Mouse (Mus musculus) macrophage (primary cell): ENCODE measurements around the gene Pgbd5. TPM values are rescaled to one million over a fixed set of nuclear protein-coding genes. Genes with fewer than 3 reads are reported as not detected.

Source experiments
- H3K27ac ChIP-seq: fragments of 350-480 bp; formaldehyde crosslinking; 2 replicates; pipeline ENCODE4 v1.9.0; 2021
- H3K36me3 ChIP-seq: fragments of 350-480 bp; formaldehyde crosslinking; 2 replicates; pipeline ENCODE4 v1.9.0; 2021; ENCODE audit errors: inconsistent target
- H3K4me3 ChIP-seq: fragments of 350-480 bp; formaldehyde crosslinking; 2 replicates; pipeline ENCODE4 v1.9.0; 2021; ENCODE audit errors: inconsistent target
- H3K79me2 ChIP-seq: fragments of 350-480 bp; formaldehyde crosslinking; 2 replicates; pipeline ENCODE4 v1.9.0; 2021; ENCODE audit errors: inconsistent target
- WGBS: methylation state at CpG from one replicate; pipeline ENCODE4 v1.1.7; 2026; ENCODE audit warnings: inconsistent platforms; ENCODE audit not compliant: missing documents; 5-methylcytosine and 5-hydroxymethylcytosine counted together
- polyA plus RNA-seq: library from polyadenylated mRNA; stranded (reverse); fragments of 250-400 nt; gene quantifications from 3 replicates; pipeline ENCODE4 v1.2.4, GENCODE M21; 2018; ENCODE audit warnings: inconsistent platforms

Gene Pgbd5
- polyA plus RNA-seq, 1 experiment from 2014 or later = 0.39 TPM

- Histone ChIP-seq H3K79me2 (no peaks in the 10 kb centered on the region), H3K36me3 (no peaks in the 10 kb centered on the region), H3K4me3 (no peak overlapping the region), H3K27ac (no peak overlapping the region)
- WGBS = 88% methylated on average over 7 of the region's 7 CpGs
Observed at GRCm38 (mm10) chr8:124391191-124391590, 48.3 kb downstream of the Pgbd5 start.

- no peaks in the 10 kb centered on the region for H3K36me3 ChIP-seq
- 89% methylated on average over 11 of the region's 11 CpGs for WGBS
- no peak overlapping the region for H3K27ac ChIP-seq
- H3K4me3 ChIP-seq = no peak overlapping the region
- H3K79me2 ChIP-seq = no peaks in the 10 kb centered on the region
Observed at GRCm38 (mm10) chr8:124389495-124389894, 50.0 kb downstream of the Pgbd5 start.

GRCm38 (mm10) chr8:124386225-124386899, 53.1 kb downstream of the Pgbd5 start:
- H3K36me3 ChIP-seq = no peaks in the 10 kb centered on the region
- no peaks in the 10 kb centered on the region for H3K79me2 ChIP-seq
- H3K27ac ChIP-seq = no peak overlapping the region
- no peak overlapping the region for H3K4me3 ChIP-seq
- 77% methylated on average over 23 of the region's 23 CpGs for WGBS

GRCm38 (mm10) chr8:124384336-124384735, 55.1 kb downstream of the Pgbd5 start:
- H3K27ac ChIP-seq = no peak overlapping the region
- 91% methylated on average over 19 of the region's 19 CpGs for WGBS

GRCm38 (mm10) chr8:124382235-124382634, 57.2 kb downstream of the Pgbd5 start:
- no peak overlapping the region for H3K4me3 ChIP-seq
- whole genome bisulfite sequencing = 77% methylated on average over 10 of the region's 10 CpGs

More at GRCm38 (mm10) chr8:124384336-124384735, 55.1 kb downstream of the Pgbd5 start:
- Histone ChIP-seq H3K36me3 (no peaks in the 10 kb centered on the region), H3K4me3 (no peak overlapping the region), H3K79me2 (no peaks in the 10 kb centered on the region)

GRCm38 (mm10) chr8:124379289-124379688, 60.2 kb downstream of the Pgbd5 start:
- no peak overlapping the region for H3K4me3 ChIP-seq
- H3K27ac ChIP-seq = no peak overlapping the region
- no peaks in the 10 kb centered on the region for H3K36me3 ChIP-seq
- WGBS = 82% methylated on average over 6 of the region's 6 CpGs
- no peaks in the 10 kb centered on the region for H3K79me2 ChIP-seq

More at GRCm38 (mm10) chr8:124382235-124382634, 57.2 kb downstream of the Pgbd5 start:
- no peaks in the 10 kb centered on the region for H3K36me3 ChIP-seq
- H3K27ac ChIP-seq = no peak overlapping the region
- H3K79me2 ChIP-seq = no peaks in the 10 kb centered on the region

GRCm38 (mm10) chr8:124376406-124376805, 63.1 kb downstream of the Pgbd5 start:
- no peak overlapping the region for H3K27ac ChIP-seq
- H3K36me3 ChIP-seq = no peaks in the 10 kb centered on the region
- H3K79me2 ChIP-seq = no peaks in the 10 kb centered on the region
- no peak overlapping the region for H3K4me3 ChIP-seq
- WGBS = 91% methylated on average over 12 of the region's 12 CpGs

GRCm38 (mm10) chr8:124375727-124376126, 63.7 kb downstream of the Pgbd5 start:
- H3K4me3 ChIP-seq = no peak overlapping the region
- H3K27ac ChIP-seq = no peak overlapping the region
- WGBS = 46% methylated on average over 8 of the region's 9 CpGs
- H3K79me2 ChIP-seq = no peaks in the 10 kb centered on the region
- H3K36me3 ChIP-seq = no peaks in the 10 kb centered on the region

GRCm38 (mm10) chr8:124375168-124375567, 64.3 kb downstream of the Pgbd5 start:
- Histone ChIP-seq H3K27ac (no peak overlapping the region), H3K4me3 (no peak overlapping the region)
- 66% methylated on average over 6 of the region's 6 CpGs for WGBS

GRCm38 (mm10) chr8:124373753-124374152, 65.7 kb downstream of the Pgbd5 start:
- H3K79me2 ChIP-seq = no peaks in the 10 kb centered on the region
- no peak overlapping the region for H3K4me3 ChIP-seq
- no peaks in the 10 kb centered on the region for H3K36me3 ChIP-seq
- 98% methylated on average over 5 of the region's 5 CpGs for WGBS
- H3K27ac ChIP-seq = no peak overlapping the region

More at GRCm38 (mm10) chr8:124375168-124375567, 64.3 kb downstream of the Pgbd5 start:
- Histone ChIP-seq H3K79me2 (no peaks in the 10 kb centered on the region), H3K36me3 (no peaks in the 10 kb centered on the region)

- 86% methylated on average over 16 of the region's 23 CpGs for WGBS
- H3K4me3 ChIP-seq = no peak overlapping the region
- no peak overlapping the region for H3K27ac ChIP-seq
- H3K79me2 ChIP-seq = no peaks in the 10 kb centered on the region
- no peaks in the 10 kb centered on the region for H3K36me3 ChIP-seq
Observed at GRCm38 (mm10) chr8:124371410-124372123, 67.9 kb downstream of the Pgbd5 start.

- Histone ChIP-seq H3K36me3 (no peaks in the 10 kb centered on the region), H3K4me3 (no peak overlapping the region), H3K27ac (no peak overlapping the region), H3K79me2 (no peaks in the 10 kb centered on the region)
- 81% methylated on average over 17 of the region's 17 CpGs for WGBS
Observed at GRCm38 (mm10) chr8:124370422-124371183, 68.9 kb downstream of the Pgbd5 start.

GRCm38 (mm10) chr8:124368213-124368612, 71.2 kb downstream of the Pgbd5 start:
- no peak overlapping the region for H3K4me3 ChIP-seq
- no peaks in the 10 kb centered on the region for H3K79me2 ChIP-seq
- no peaks in the 10 kb centered on the region for H3K36me3 ChIP-seq
- H3K27ac ChIP-seq = no peak overlapping the region
- WGBS = 17% methylated on average over 8 of the region's 8 CpGs

- Histone ChIP-seq H3K4me3 (no peak overlapping the region), H3K27ac (no peak overlapping the region), H3K79me2 (no peaks in the 10 kb centered on the region), H3K36me3 (no peaks in the 10 kb centered on the region)
- WGBS = 92% methylated on average over 15 of the region's 15 CpGs
Observed at GRCm38 (mm10) chr8:124363337-124363736, 76.1 kb downstream of the Pgbd5 start.

- WGBS = 73% methylated on average over 7 of the region's 7 CpGs
- Histone ChIP-seq H3K36me3 (no peaks in the 10 kb centered on the region), H3K79me2 (no peaks in the 10 kb centered on the region), H3K4me3 (no peak overlapping the region), H3K27ac (no peak overlapping the region)
Observed at GRCm38 (mm10) chr8:124362589-124362988, 76.9 kb downstream of the Pgbd5 start.
